15 mouse cellular contexts compared by ENCODE assay signal in the genomic region with DNA sequence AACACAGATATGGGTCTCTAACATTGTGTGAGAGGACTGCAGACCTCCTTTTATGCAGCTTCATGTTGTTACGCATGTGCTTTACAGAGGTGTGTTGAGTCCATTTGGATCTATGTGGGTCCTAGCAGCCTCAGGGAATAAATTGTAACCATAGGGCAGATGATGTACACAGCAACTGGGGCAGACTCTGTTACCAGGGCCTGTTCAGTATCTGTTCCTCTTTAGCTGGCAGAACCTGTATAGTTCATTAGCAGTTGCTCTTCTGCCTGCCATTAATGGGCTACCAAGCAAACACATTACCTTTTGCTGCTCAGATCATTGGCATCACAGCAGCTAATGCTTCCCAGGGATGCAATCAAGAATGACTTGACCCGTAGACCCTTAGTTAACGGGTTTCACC.
"Had no signal": no experiment of that assay in that cellular context is flagged by ENCODE, and none has a peak within 500 bp of the region (broad histone marks: within the 10 kb centered on the region; RNA-seq: fewer than 3 reads in every experiment).

No protein-coding gene starts in this region.

- H3K36me3 ChIP-seq: intestine, embryonic 15.5 days; kidney, embryonic 15.5 days; limb, embryonic 15.5 days; liver, embryonic 12.5 days; midbrain, embryonic 10.5 days; midbrain, embryonic 15.5 days; neural tube, embryonic 13.5 days had no signal

- H3K4me3 ChIP-seq: intestine, embryonic 15.5 days; kidney, embryonic 15.5 days; left cerebral cortex, adult 2 months; limb, embryonic 15.5 days; liver, embryonic 12.5 days; midbrain, embryonic 10.5 days; midbrain, embryonic 15.5 days; neural tube, embryonic 13.5 days had no signal

- DNase-seq: kidney, adult 18-20 months; kidney, postnatal 14 days; lung, embryonic 14.5 days; lung, postnatal 14 days; right cerebral cortex, postnatal 14 days; thymus, adult 18-20 months; thymus, postnatal 14 days had no signal

- ATAC-seq: intestine, embryonic 15.5 days; liver, embryonic 12.5 days; midbrain, embryonic 15.5 days had no signal

- H3K27ac ChIP-seq: intestine, embryonic 15.5 days; kidney, embryonic 15.5 days; left cerebral cortex, adult 2 months; limb, embryonic 15.5 days; liver, embryonic 12.5 days; midbrain, embryonic 10.5 days; midbrain, embryonic 15.5 days; neural tube, embryonic 13.5 days had no signal
